In genomic region chr5:124540383-124540786, GRCm38 (mm10) we compare ENCODE assay signal across 8 mouse cellular contexts. TPM values are rescaled to one million over a fixed set of nuclear protein-coding genes. Genes with fewer than 3 reads are reported as not detected.
DNase-seq lines count a peak whose midpoint lies in the region; ATAC-seq and TF ChIP-seq lines count a peak whose summit lies in the region.

Gene Tmed2 (plus strand): TSS chr5:124540695.

- peaks cover 5% of the 10 kb centered on the region; the same call in 1 of the 2 replicates for H3K27me3 ChIP-seq in embryonic facial prominence, embryonic 13.5 days
- no peaks in the 10 kb centered on the region for H3K27me3 ChIP-seq in kidney, adult 2 months (replicated peaks; ENCODE audit: control insufficient read depth, insufficient read depth, low read length)
- 0 out of 2 replicates have a peak, but pooled peaks cover 6% of the 10 kb centered on the region for H3K27me3 ChIP-seq in limb, embryonic 12.5 days
- H3K27me3 ChIP-seq in midbrain, embryonic 15.5 days (replicated peaks): no peaks in the 10 kb centered on the region
- H3K27me3 ChIP-seq in spleen, adult 2 months (ENCODE audit: control insufficient read depth, insufficient read depth, low read length): no peaks in the 10 kb centered on the region

- peak within 1 kb of the TSS; percentile 82 for H3K4me2 ChIP-seq in embryonic facial prominence, embryonic 13.5 days
- H3K4me2 ChIP-seq in limb, embryonic 12.5 days: peak within 1 kb of the TSS; percentile 72
- H3K4me2 ChIP-seq in midbrain, embryonic 15.5 days: peak within 1 kb of the TSS; percentile 90

- WGBS in embryonic facial prominence, embryonic 13.5 days: under 1% methylated on average over 28 of the region's 35 CpGs
- under 1% methylated on average over 35 of the region's 35 CpGs for WGBS in kidney, adult 2 months
- 1% methylated on average over 35 of the region's 35 CpGs for WGBS in limb, embryonic 12.5 days
- WGBS in midbrain, embryonic 15.5 days: 1% methylated on average over 30 of the region's 35 CpGs
- under 1% methylated on average over 35 of the region's 35 CpGs for WGBS in spleen, adult 2 months

- peak within 1 kb of the TSS; percentile 97 for H3K9ac ChIP-seq in embryonic facial prominence, embryonic 13.5 days
- H3K9ac ChIP-seq in limb, embryonic 12.5 days (replicated peaks): peak within 1 kb of the TSS; percentile 94
- H3K9ac ChIP-seq in midbrain, embryonic 15.5 days: peak within 1 kb of the TSS; percentile 78

- peak; percentile 95 for ATAC-seq in embryonic facial prominence, embryonic 13.5 days (ENCODE audit: insufficient number of reproducible peaks, insufficient read depth, low FRiP score, low TSS enrichment, low read depth)
- peak; percentile 92 for ATAC-seq in limb, embryonic 12.5 days (ENCODE audit: insufficient number of reproducible peaks, insufficient read depth, low FRiP score, low TSS enrichment, low read depth)
- ATAC-seq in midbrain, embryonic 15.5 days (replicated peaks): peak; percentile 96

- H3K36me3 ChIP-seq in embryonic facial prominence, embryonic 13.5 days: peaks cover 29% of the 10 kb centered on the region
- peaks cover 2% of the 10 kb centered on the region; the same call in 1 of the 2 replicates for H3K36me3 ChIP-seq in kidney, adult 2 months (ENCODE audit: control insufficient read depth, insufficient read depth, low read length)
- peaks cover 25% of the 10 kb centered on the region for H3K36me3 ChIP-seq in limb, embryonic 12.5 days
- H3K36me3 ChIP-seq in midbrain, embryonic 15.5 days (replicated peaks): 0 out of 2 replicates have a peak, but pooled peaks cover 5% of the 10 kb centered on the region
- peaks cover 18% of the 10 kb centered on the region for H3K36me3 ChIP-seq in spleen, adult 2 months (ENCODE audit: control insufficient read depth, insufficient read depth, low read length)

- peak; percentile 97 for DNase-seq in 3134 (ENCODE audit: extremely low read depth, insufficient read length, low spot score)
- peak; percentile 95 to 96 for DNase-seq in adrenal gland, postnatal 36 days
- peak; percentile 96 to 98 for DNase-seq in heart, adult 18-20 months
- DNase-seq in kidney, adult 2 months: peak; percentile 98
- peak; percentile 90 to 92 for DNase-seq in spleen, adult 2 months (ENCODE audit: low read depth in 1 of 2, low spot score in 2 of 2)

- TF ChIP-seq CTCF in kidney, adult 2 months (conservative IDR thresholded peaks at IDR 0.05; ENCODE audit: insufficient read depth, insufficient read length, low read depth, low read length): no peak
- TF ChIP-seq CTCF in spleen, adult 2 months (IDR thresholded peaks at IDR 0.05; ENCODE audit: extremely low read depth, insufficient read depth, insufficient read length, insufficient replicate concordance): 0 out of 2 replicates have a peak, but pooled peaks have one; percentile 11

- peak within 1 kb of the TSS; percentile 76 for H3K27ac ChIP-seq in embryonic facial prominence, embryonic 13.5 days
- H3K27ac ChIP-seq in kidney, adult 2 months (ENCODE audit: insufficient read depth, low read depth, low read length): peak within 1 kb of the TSS; percentile 47
- H3K27ac ChIP-seq in limb, embryonic 12.5 days: peak within 1 kb of the TSS; percentile 89
- peak within 1 kb of the TSS; percentile 81 for H3K27ac ChIP-seq in midbrain, embryonic 15.5 days
- peak within 1 kb of the TSS; percentile 84 for H3K27ac ChIP-seq in spleen, adult 2 months (ENCODE audit: insufficient read depth, low read length)

- no peaks in the 10 kb centered on the region for H3K9me3 ChIP-seq in embryonic facial prominence, embryonic 13.5 days
- H3K9me3 ChIP-seq in limb, embryonic 12.5 days: no peaks in the 10 kb centered on the region
- no peaks in the 10 kb centered on the region for H3K9me3 ChIP-seq in midbrain, embryonic 15.5 days

- peak within 1 kb of the TSS; percentile 82 for H3K4me3 ChIP-seq in embryonic facial prominence, embryonic 13.5 days
- H3K4me3 ChIP-seq in kidney, adult 2 months (ENCODE audit: insufficient read depth, low read depth, low read length): peak within 1 kb of the TSS; percentile 66
- peak within 1 kb of the TSS; percentile 98 for H3K4me3 ChIP-seq in limb, embryonic 12.5 days (replicated peaks)
- H3K4me3 ChIP-seq in midbrain, embryonic 15.5 days: peak within 1 kb of the TSS; percentile 99
- H3K4me3 ChIP-seq in spleen, adult 2 months (ENCODE audit: extremely low read depth, insufficient read depth, insufficient read length): peak within 1 kb of the TSS; percentile 86

- H3K4me1 ChIP-seq in embryonic facial prominence, embryonic 13.5 days: peaks cover 16% of the 10 kb centered on the region
- H3K4me1 ChIP-seq in kidney, adult 2 months (ENCODE audit: control insufficient read depth, insufficient read depth, low read length): peaks cover 5% of the 10 kb centered on the region; the same call in 1 of the 2 replicates
- H3K4me1 ChIP-seq in limb, embryonic 12.5 days (replicated peaks): peaks cover 18% of the 10 kb centered on the region
- peaks cover 17% of the 10 kb centered on the region for H3K4me1 ChIP-seq in midbrain, embryonic 15.5 days
- H3K4me1 ChIP-seq in spleen, adult 2 months (ENCODE audit: control insufficient read depth, insufficient read depth, insufficient read length): peaks cover 6% of the 10 kb centered on the region; the same call in 1 of the 2 replicates

- TF ChIP-seq POLR2A in kidney, adult 2 months (IDR thresholded peaks at IDR 0.05; ENCODE audit: low read depth, low read length): no peak
- TF ChIP-seq POLR2A in spleen, adult 2 months (IDR thresholded peaks at IDR 0.05; ENCODE audit: low read depth, low read length): no peak

RNA-seq across cellular contexts. Expression of gene Tmed2, which starts in this region (rescaled TPM):
- total RNA-seq in adrenal gland, postnatal 36 days (2021): 100 to 1,000 TPM; 226 to 241 TPM
- 508 and 520 TPM in 2 replicates for polyA plus RNA-seq in embryonic facial prominence, embryonic 13.5 days (2015; fragmentation: Nextera tagmentation; extraction: Ambion mirVana)
- total RNA-seq in heart, adult 18-20 months (2021): 100 to 1,000 TPM; 173 to 185 TPM
- 97.9 and 128 TPM in 2 replicates for polyA plus RNA-seq in kidney, adult 2 months (2012; rRNA removed)
- polyA plus RNA-seq in limb, embryonic 12.5 days (2016; fragmentation: Nextera tagmentation; extraction: Ambion mirVana): 484 and 497 TPM in 2 replicates
- 321 and 332 TPM in 2 replicates for polyA plus RNA-seq in midbrain, embryonic 15.5 days (2015; fragmentation: Nextera tagmentation; extraction: Ambion mirVana)
- 54.2 and 96.7 TPM in 2 replicates for polyA plus RNA-seq in spleen, adult 2 months (2012; rRNA removed)

Comparison
In these comparisons a context has a peak if more than half of its experiments do, and no peak if none do; other contexts are left out.
1. Peak in every context shown above with its lines: DNase-seq, ATAC-seq, H3K4me3 ChIP-seq and H3K27ac ChIP-seq.